Mouse (Mus musculus) heart, embryonic 15.5 days (tissue): ENCODE data around the gene Trem1. TPM values are rescaled to one million over a fixed set of nuclear protein-coding genes. Genes with fewer than 3 reads are reported as not detected.

Source experiments
- ATAC-seq: fragments of 200-750 bp; cut with Nextera tagmentation; replicated peaks from 2 replicates; pipeline ENCODE4 v1.8.0; 2017; ENCODE audit warnings: low read depth, moderate TSS enrichment; ENCODE audit not compliant: insufficient number of reproducible peaks, insufficient read depth, low FRiP score
- H3K27ac ChIP-seq: fragments of 300-500 bp; sonication (generic); 2 replicates; pipeline ENCODE4 v1.5.1; 2015; ENCODE audit warnings: mild to moderate bottlenecking, inconsistent platforms
- H3K27me3 ChIP-seq: fragments of 300-500 bp; sonication (generic); 2 replicates; pipeline ENCODE4 v1.6.1; 2015; ENCODE audit warnings: inconsistent platforms
- H3K36me3 ChIP-seq: fragments of 300-500 bp; sonication (generic); 2 replicates; pipeline ENCODE4 v1.6.1; 2015; ENCODE audit warnings: mild to moderate bottlenecking, inconsistent platforms
- H3K4me1 ChIP-seq: fragments of 300-500 bp; sonication (generic); replicated peaks from 2 replicates; pipeline ENCODE4 v1.6.1; 2015; ENCODE audit warnings: inconsistent platforms
- H3K4me2 ChIP-seq: fragments of 300-500 bp; sonication (generic); 2 replicates; pipeline ENCODE4 v1.6.1; 2015; ENCODE audit warnings: inconsistent platforms, mild to moderate bottlenecking, moderate library complexity
- H3K4me3 ChIP-seq: fragments of 300-500 bp; sonication (generic); 2 replicates; pipeline ENCODE4 v1.5.1; 2015; ENCODE audit warnings: mild to moderate bottlenecking, inconsistent platforms
- H3K9ac ChIP-seq: fragments of 300-500 bp; sonication (generic); 2 replicates; pipeline ENCODE4 v1.6.1; 2015; ENCODE audit warnings: mild to moderate bottlenecking, inconsistent platforms
- H3K9me3 ChIP-seq: fragments of 300-500 bp; sonication (generic); replicated peaks from 2 replicates; pipeline ENCODE4 v1.6.1; 2016; ENCODE audit warnings: inconsistent platforms
- WGBS: fragments of 180-500 bp; shearing (Covaris S2); methylation state at CpG from one replicate; pipeline ENCODE4 v1.1.7; 2015; ENCODE audit warnings: mixed read lengths; 5-methylcytosine and 5-hydroxymethylcytosine counted together
- polyA plus RNA-seq: library from polyadenylated mRNA; unstranded; fragments of >200 nt; fragmentation: Nextera tagmentation; extraction: Ambion mirVana; gene quantifications from 2 replicates; pipeline ENCODE4 v1.2.1, GENCODE M21; 2015

Trem1 gene
- 0.04 and 0.08 TPM in 2 replicates for polyA plus RNA-seq

DNA sequence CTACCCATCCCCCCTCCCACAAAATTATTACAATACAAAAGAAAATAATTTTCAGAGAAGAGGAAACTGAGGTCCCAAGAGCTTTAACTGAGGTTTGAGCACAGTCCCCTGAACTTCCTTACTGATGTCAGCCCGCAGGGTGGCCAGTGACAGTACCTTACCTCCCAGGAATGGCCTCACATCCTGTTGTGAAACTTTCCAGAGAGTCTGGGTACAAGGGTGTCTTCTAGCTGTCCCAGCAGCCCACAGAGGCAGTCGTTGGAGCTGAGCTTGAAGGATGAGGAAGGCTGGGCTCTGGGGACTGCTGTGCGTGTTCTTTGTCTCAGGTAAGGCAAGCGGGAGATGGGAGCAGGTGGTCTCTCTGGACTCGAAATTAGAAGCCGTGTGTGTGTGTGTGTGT, at the start of gene Trem1:
TSS of gene Trem1 (plus strand) at position 251 of the 400 bp plus-strand sequence.
- 67% methylated on average over 6 of the region's 6 CpGs for WGBS
- H3K9ac ChIP-seq: no peak within 1 kb of the TSS
- no peaks in the 10 kb centered on the region for H3K27me3 ChIP-seq
- no peaks in the 10 kb centered on the region for H3K36me3 ChIP-seq
- no peak within 1 kb of the TSS for H3K4me2 ChIP-seq
- no peak for ATAC-seq
- no peaks in the 10 kb centered on the region for H3K4me1 ChIP-seq
- H3K4me3 ChIP-seq: no peak within 1 kb of the TSS
- H3K27ac ChIP-seq: no peak within 1 kb of the TSS
- H3K9me3 ChIP-seq: no peaks in the 10 kb centered on the region

DNA sequence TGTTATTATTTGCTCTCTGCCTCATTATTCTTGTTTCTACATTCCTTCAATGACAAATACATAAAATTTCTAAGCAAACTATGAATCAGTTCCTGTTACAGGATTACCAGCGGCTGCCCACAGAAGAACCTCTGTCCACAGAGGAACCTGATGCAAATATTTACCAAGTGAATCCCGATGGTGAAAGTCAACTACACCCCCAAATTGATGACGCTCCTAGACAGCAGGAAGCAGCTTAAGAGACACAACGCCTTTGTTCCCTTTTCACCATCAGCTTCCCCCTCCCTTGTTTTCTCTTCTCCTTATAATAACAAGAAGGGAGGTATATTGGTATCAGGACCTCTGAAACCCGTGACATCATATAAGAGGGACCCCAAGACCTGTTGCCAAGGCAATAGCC, 47.3 kb upstream of the Trem1 start:
- Histone ChIP-seq H3K4me2 (no peak overlapping the region), H3K4me1 (no peaks in the 10 kb centered on the region), H3K27me3 (no peaks in the 10 kb centered on the region), H3K9me3 (no peaks in the 10 kb centered on the region), H3K9ac (no peak overlapping the region), H3K4me3 (no peak overlapping the region), H3K27ac (no peak overlapping the region), H3K36me3 (no peaks in the 10 kb centered on the region)
- 71% methylated on average over 5 of the region's 5 CpGs for WGBS
- ATAC-seq: no peak

DNA sequence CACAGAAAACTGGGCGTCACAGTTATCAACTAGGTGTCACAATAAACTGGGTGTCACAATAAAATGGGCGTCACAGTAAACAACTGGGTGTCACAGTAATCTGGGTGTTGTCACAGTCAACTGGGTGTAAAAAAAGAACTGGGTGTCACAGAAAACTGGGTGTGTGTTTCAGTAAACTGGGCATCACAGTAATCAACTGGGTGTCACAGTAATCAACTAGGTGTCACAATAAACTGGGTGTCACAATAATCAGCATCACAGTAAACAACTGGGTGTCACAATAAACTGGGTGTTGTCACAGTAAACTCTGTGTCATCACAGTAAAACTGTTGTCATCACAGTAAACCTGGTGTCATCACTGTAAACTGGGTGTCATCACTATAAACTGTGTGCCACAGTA, 40.2 kb upstream of the Trem1 start:
- Histone ChIP-seq H3K4me1 (no peaks in the 10 kb centered on the region), H3K9ac (no peak overlapping the region), H3K36me3 (no peaks in the 10 kb centered on the region), H3K4me2 (no peak overlapping the region), H3K4me3 (no peak overlapping the region), H3K27ac (no peak overlapping the region), H3K9me3 (no peaks in the 10 kb centered on the region), H3K27me3 (no peaks in the 10 kb centered on the region)
- 48% methylated on average over 2 of the region's 2 CpGs for WGBS
- no peak for ATAC-seq

DNA sequence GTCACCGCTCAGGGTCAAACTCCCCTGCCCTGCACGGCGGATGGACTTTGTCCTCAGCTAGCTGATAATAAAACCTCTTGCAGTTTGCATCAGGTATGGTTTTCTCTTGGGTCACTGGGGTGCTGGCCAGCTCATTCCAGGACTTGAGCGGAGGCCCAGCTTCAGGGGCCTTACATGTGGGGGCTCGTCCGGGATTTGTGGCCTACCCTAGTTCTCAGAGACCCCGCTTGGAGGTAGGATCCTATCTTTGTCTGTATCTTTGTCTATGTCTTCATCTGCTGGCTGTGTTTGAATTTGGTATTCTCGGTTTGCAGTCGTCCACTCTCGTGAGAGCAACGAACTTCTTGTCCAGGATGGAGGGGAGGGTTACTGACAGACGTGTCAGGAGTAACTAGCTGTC, 29.5 kb upstream of the Trem1 start:
- H3K4me2 ChIP-seq: no peak overlapping the region
- H3K9ac ChIP-seq: no peak overlapping the region
- ATAC-seq: no peak
- peaks cover 8% of the 10 kb centered on the region for H3K9me3 ChIP-seq
- H3K27ac ChIP-seq: no peak overlapping the region
- H3K27me3 ChIP-seq: no peaks in the 10 kb centered on the region
- H3K4me3 ChIP-seq: no peak overlapping the region
- 90% methylated on average over 12 of the region's 12 CpGs for WGBS
- H3K36me3 ChIP-seq: no peaks in the 10 kb centered on the region
- H3K4me1 ChIP-seq: no peaks in the 10 kb centered on the region

DNA sequence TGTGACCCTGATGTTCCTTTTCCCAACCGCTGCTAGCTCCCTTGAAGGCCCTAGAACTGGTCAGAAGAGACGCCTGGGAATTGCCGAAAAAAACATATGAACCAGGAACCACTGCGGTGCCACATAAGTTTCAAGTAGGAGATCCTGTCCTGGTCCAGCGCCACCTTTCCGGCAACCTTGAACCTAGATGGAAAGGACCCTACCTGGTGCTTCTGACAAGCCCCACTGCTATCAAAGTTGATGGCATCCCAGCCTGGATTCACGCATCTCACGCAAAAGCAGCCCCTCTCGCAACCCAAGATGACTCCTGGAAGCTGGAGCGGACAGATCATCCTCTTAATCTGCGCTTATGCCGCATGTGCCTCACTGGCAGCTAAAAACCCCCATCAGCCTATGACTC, 20.0 kb upstream of the Trem1 start:
- Histone ChIP-seq H3K9ac (no peak overlapping the region), H3K4me1 (no peaks in the 10 kb centered on the region), H3K4me2 (no peak overlapping the region), H3K27me3 (no peaks in the 10 kb centered on the region), H3K9me3 (no peaks in the 10 kb centered on the region), H3K36me3 (no peaks in the 10 kb centered on the region), H3K4me3 (no peak overlapping the region), H3K27ac (no peak overlapping the region)
- 93% methylated on average over 12 of the region's 12 CpGs for WGBS
- no peak for ATAC-seq

DNA sequence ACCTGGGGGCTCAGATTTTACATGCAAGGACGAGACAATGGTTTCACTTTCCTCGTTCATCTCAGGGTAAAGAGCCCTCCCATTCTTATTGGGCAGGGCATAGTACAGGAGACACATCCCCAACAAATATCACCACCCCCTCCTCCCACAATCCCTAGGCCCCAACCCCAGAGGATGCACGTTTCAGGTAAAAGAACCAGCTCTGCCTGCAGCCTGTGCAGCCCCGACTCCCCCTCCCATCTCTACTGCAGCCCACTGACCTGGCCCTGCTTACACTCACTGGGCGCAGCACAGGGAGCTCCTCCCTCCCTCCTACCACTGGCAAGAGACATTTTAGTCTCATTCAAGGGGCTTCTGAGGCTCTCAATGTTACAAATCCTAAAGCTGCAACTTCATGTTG, 19.1 kb upstream of the Trem1 start:
- WGBS: 64% methylated on average over 5 of the region's 5 CpGs
- Histone ChIP-seq H3K9me3 (no peaks in the 10 kb centered on the region), H3K27ac (no peak overlapping the region), H3K4me1 (no peaks in the 10 kb centered on the region), H3K4me3 (no peak overlapping the region), H3K9ac (no peak overlapping the region), H3K4me2 (no peak overlapping the region), H3K36me3 (no peaks in the 10 kb centered on the region), H3K27me3 (no peaks in the 10 kb centered on the region)
- no peak for ATAC-seq

DNA sequence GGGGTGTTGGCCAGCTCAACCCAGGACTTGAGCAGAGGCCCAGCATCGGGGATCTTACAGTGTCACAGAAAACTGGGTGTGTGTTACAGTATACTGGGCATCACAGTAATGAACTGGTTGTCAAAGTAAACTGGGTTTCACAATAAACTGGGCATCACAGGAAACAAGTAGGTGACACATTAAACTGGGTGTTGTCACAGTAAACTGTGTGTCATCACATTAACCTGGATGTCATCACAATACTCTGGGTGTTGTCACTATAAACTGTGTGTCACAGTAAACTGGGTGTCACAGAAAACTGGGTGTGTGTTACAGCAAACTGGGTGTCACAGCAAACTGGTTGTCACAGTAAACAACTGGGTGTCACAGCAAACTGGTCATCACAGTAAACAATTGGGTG, 17.1 kb upstream of the Trem1 start:
- Histone ChIP-seq H3K27ac (no peak overlapping the region), H3K27me3 (no peaks in the 10 kb centered on the region), H3K9me3 (no peaks in the 10 kb centered on the region), H3K36me3 (no peaks in the 10 kb centered on the region), H3K4me1 (no peaks in the 10 kb centered on the region), H3K4me3 (no peak overlapping the region), H3K4me2 (no peak overlapping the region), H3K9ac (no peak overlapping the region)
- 65% methylated on average over 1 of the region's 1 CpGs for WGBS
- ATAC-seq: no peak

DNA sequence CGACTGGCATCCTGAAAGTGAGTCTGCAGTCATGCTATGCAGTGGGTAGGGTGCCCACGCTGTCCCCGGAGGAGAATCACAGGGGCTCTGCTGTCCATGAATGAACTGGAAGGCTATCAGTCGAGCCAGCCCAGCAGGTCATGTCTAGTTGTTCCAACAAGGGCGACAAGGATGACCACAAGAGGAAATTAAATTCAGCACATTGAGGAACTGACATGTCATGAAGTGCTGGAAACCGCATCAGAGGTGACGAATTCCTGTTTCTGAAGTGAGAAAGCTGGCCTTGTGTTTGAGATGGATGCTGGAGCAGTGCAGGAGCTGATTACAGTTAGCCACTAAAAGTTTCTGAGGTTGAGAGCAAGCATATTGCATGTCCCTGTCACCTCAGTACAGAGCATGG, 1.9 kb upstream of the Trem1 start:
- no peaks in the 10 kb centered on the region for H3K36me3 ChIP-seq
- no peak for ATAC-seq
- no peak overlapping the region for H3K4me2 ChIP-seq
- H3K9me3 ChIP-seq: no peaks in the 10 kb centered on the region
- no peak overlapping the region for H3K9ac ChIP-seq
- WGBS: 75% methylated on average over 7 of the region's 7 CpGs
- H3K4me1 ChIP-seq: no peaks in the 10 kb centered on the region
- no peak overlapping the region for H3K27ac ChIP-seq
- no peaks in the 10 kb centered on the region for H3K27me3 ChIP-seq
- H3K4me3 ChIP-seq: no peak overlapping the region

DNA sequence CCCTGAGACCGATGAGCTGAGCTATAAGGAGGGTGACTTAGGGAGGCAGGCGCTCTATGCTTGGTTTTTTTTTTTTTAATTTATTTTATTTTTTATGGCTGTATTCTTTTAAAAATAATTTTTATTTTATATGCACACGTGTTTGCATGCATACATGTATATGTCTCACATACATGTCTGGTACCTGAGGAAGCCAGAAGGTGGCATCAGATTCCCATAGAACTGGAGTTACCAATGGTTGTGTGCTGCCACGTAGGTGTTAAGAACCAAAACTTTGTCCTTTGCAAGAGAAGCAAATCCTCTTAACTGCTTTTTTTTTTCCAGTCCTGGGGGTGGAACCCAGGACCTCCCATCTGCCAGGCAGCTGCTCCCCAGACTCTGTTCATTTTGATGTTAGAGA, 1.2 kb downstream of the Trem1 start:
- ATAC-seq: no peak

DNA sequence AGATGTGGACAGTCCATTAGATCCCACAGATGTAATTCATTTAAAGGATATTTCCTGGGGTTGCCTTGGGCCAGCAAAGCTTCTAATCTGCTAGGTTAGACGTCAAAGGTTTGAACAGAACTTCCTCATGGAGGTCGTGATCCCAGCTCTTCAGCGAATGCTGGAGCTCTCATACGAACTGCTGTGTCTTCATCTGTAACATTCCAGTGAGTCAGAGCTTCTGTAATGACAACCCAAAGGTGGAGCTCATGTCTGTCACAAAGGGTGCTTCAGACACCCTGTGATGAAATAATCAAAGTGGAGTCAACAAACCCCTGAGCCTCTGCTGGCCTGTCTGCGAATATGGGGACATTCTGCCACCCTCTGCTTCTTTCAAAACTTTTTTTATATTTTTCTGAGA, 2.0 kb downstream of the Trem1 start:
- H3K9ac ChIP-seq: no peak overlapping the region
- H3K9me3 ChIP-seq: no peaks in the 10 kb centered on the region
- ATAC-seq: no peak
- no peak overlapping the region for H3K4me2 ChIP-seq
- no peaks in the 10 kb centered on the region for H3K36me3 ChIP-seq
- WGBS: 65% methylated on average over 5 of the region's 5 CpGs
- no peaks in the 10 kb centered on the region for H3K27me3 ChIP-seq
- H3K4me3 ChIP-seq: no peak overlapping the region
- no peak overlapping the region for H3K27ac ChIP-seq
- H3K4me1 ChIP-seq: no peaks in the 10 kb centered on the region

More for the DNA sequence above, 1.2 kb downstream of the Trem1 start:
- Histone ChIP-seq H3K27ac (no peak overlapping the region), H3K27me3 (no peaks in the 10 kb centered on the region), H3K4me3 (no peak overlapping the region), H3K36me3 (no peaks in the 10 kb centered on the region), H3K9me3 (no peaks in the 10 kb centered on the region), H3K9ac (no peak overlapping the region), H3K4me2 (no peak overlapping the region), H3K4me1 (no peaks in the 10 kb centered on the region)
- 86% methylated on average over 4 of the region's 4 CpGs for WGBS

DNA sequence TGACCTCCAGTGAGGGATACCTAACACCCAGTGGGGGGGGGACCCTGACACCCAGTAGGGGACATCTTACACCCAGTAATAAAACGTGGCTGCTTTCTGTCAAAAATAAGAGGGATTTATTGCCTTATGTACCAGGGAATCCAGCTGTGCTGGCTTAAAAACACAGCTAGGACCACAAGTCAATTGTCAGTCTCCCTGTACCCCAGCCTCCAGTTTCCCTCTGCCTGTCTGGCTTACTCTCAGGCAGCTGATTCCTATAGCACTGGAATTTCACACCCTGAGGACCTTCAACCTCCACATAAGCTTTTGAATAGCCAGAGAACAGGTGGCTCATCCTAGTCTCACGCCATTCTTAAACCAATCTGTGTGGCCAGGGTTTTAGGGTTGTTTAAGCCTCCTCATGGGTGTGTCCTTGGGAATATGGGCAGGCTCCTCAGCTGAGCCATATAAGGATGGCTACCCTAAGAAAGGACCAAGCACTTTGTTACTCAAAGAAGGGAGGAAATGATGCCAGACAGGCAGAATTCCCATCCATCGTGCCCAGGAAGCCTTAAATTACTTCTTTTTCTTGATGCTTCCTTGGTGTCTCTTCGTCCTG, 3.3 kb downstream of the Trem1 start:
- Histone ChIP-seq H3K4me1 (no peaks in the 10 kb centered on the region), H3K4me2 (no peak overlapping the region), H3K9me3 (no peaks in the 10 kb centered on the region), H3K4me3 (no peak overlapping the region), H3K36me3 (no peaks in the 10 kb centered on the region), H3K9ac (no peak overlapping the region), H3K27me3 (no peaks in the 10 kb centered on the region), H3K27ac (no peak overlapping the region)
- ATAC-seq: no peak
- 42% methylated on average over 4 of the region's 4 CpGs for WGBS

DNA sequence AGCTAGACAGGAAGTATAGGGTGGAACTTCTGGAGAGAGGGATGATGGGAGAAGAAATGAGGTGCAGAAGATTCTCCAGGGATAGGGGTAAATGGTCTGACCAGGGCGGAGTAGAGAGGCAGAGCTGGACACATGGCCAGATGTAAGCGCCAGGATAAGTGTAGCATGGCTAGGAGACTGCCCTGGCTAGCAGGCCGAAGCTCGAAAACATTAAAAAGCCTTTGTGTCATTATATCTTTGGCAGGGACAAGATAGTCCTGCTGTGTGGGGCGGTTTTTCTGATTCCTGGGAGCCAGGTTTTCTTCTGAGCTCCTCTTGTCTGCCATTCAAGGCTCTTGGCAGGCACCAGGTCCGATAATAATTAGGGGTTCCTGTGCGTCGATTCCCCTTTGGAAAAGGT, 5.1 kb downstream of the Trem1 start:
- Histone ChIP-seq H3K27ac (no peak overlapping the region), H3K9ac (no peak overlapping the region), H3K27me3 (no peaks in the 10 kb centered on the region), H3K9me3 (no peaks in the 10 kb centered on the region), H3K4me1 (no peaks in the 10 kb centered on the region), H3K4me2 (no peak overlapping the region), H3K4me3 (no peak overlapping the region), H3K36me3 (no peaks in the 10 kb centered on the region)
- ATAC-seq: no peak
- 85% methylated on average over 8 of the region's 8 CpGs for WGBS
